Mouse (Mus musculus): ENCODE measurements around the gene Paqr5. TPM values are rescaled to one million over a fixed set of nuclear protein-coding genes. Genes with fewer than 3 reads are reported as not detected.

The Paqr5 gene
- polyA plus RNA-seq, 1 experiment = not detected

- no peak overlapping the region for H3K4me3 ChIP-seq (ENCODE audit: insufficient read depth, low read depth, low read length)
- H3K27ac ChIP-seq (replicated peaks; ENCODE audit: low read depth, low read length) = no peak overlapping the region
- no peaks in the 10 kb centered on the region for H3K4me1 ChIP-seq (ENCODE audit: control insufficient read depth, insufficient read depth, insufficient read length, low read length)
Measured at GRCm38 (mm10) chr9:62022961-62023680, 3.5 kb downstream of the Paqr5 start.

- no peak overlapping the region for H3K27ac ChIP-seq (replicated peaks; ENCODE audit: low read depth, low read length)
- no peaks in the 10 kb centered on the region for H3K4me1 ChIP-seq (ENCODE audit: control insufficient read depth, insufficient read depth, insufficient read length, low read length)
- no peak overlapping the region for H3K4me3 ChIP-seq (ENCODE audit: insufficient read depth, low read depth, low read length)
Measured at GRCm38 (mm10) chr9:62021583-62022120, 5.0 kb downstream of the Paqr5 start.

- Histone ChIP-seq H3K4me1 (ENCODE audit: control insufficient read depth, insufficient read depth, insufficient read length, low read length) (no peaks in the 10 kb centered on the region), H3K27ac (replicated peaks; ENCODE audit: low read depth, low read length) (no peak overlapping the region), H3K4me3 (ENCODE audit: insufficient read depth, low read depth, low read length) (no peak overlapping the region)
Measured at GRCm38 (mm10) chr9:62020259-62020658, 6.4 kb downstream of the Paqr5 start.

GRCm38 (mm10) chr9:62018229-62019093 lies 8.2 kb downstream of the Paqr5 start:
- Histone ChIP-seq H3K4me3 (ENCODE audit: insufficient read depth, low read depth, low read length) (no peak overlapping the region), H3K27ac (replicated peaks; ENCODE audit: low read depth, low read length) (no peak overlapping the region), H3K4me1 (ENCODE audit: control insufficient read depth, insufficient read depth, insufficient read length, low read length) (no peaks in the 10 kb centered on the region)

- Histone ChIP-seq H3K4me1 (ENCODE audit: control insufficient read depth, insufficient read depth, insufficient read length, low read length) (no peaks in the 10 kb centered on the region), H3K27ac (replicated peaks; ENCODE audit: low read depth, low read length) (no peak overlapping the region), H3K4me3 (ENCODE audit: insufficient read depth, low read depth, low read length) (no peak overlapping the region)
Measured at GRCm38 (mm10) chr9:62017329-62017728, 9.3 kb downstream of the Paqr5 start.

- no peak overlapping the region for H3K27ac ChIP-seq (replicated peaks; ENCODE audit: low read depth, low read length)
- H3K4me3 ChIP-seq (ENCODE audit: insufficient read depth, low read depth, low read length) = no peak overlapping the region
- no peaks in the 10 kb centered on the region for H3K4me1 ChIP-seq (ENCODE audit: control insufficient read depth, insufficient read depth, insufficient read length, low read length)
Measured at GRCm38 (mm10) chr9:62015504-62015903, 11.2 kb downstream of the Paqr5 start.

GRCm38 (mm10) chr9:62013316-62014097 lies 13.1 kb downstream of the Paqr5 start:
- no peaks in the 10 kb centered on the region for H3K4me1 ChIP-seq (ENCODE audit: control insufficient read depth, insufficient read depth, insufficient read length, low read length)
- no peak overlapping the region for H3K4me3 ChIP-seq (ENCODE audit: insufficient read depth, low read depth, low read length)
- no peak overlapping the region for H3K27ac ChIP-seq (replicated peaks; ENCODE audit: low read depth, low read length)

GRCm38 (mm10) chr9:62008360-62008759 lies 18.3 kb downstream of the Paqr5 start:
- Histone ChIP-seq H3K4me1 (ENCODE audit: control insufficient read depth, insufficient read depth, insufficient read length, low read length) (no peaks in the 10 kb centered on the region), H3K4me3 (ENCODE audit: insufficient read depth, low read depth, low read length) (no peak overlapping the region), H3K27ac (replicated peaks; ENCODE audit: low read depth, low read length) (no peak overlapping the region)

GRCm38 (mm10) chr9:62007028-62007427 lies 19.6 kb downstream of the Paqr5 start:
- Histone ChIP-seq H3K4me1 (ENCODE audit: control insufficient read depth, insufficient read depth, insufficient read length, low read length) (no peaks in the 10 kb centered on the region), H3K4me3 (ENCODE audit: insufficient read depth, low read depth, low read length) (no peak overlapping the region), H3K27ac (replicated peaks; ENCODE audit: low read depth, low read length) (no peak overlapping the region)

GRCm38 (mm10) chr9:62003611-62004010 lies 23.0 kb downstream of the Paqr5 start:
- H3K4me3 ChIP-seq (ENCODE audit: insufficient read depth, low read depth, low read length) = no peak overlapping the region
- no peaks in the 10 kb centered on the region for H3K4me1 ChIP-seq (ENCODE audit: control insufficient read depth, insufficient read depth, insufficient read length, low read length)
- H3K27ac ChIP-seq (replicated peaks; ENCODE audit: low read depth, low read length) = no peak overlapping the region

- Histone ChIP-seq H3K4me3 (ENCODE audit: insufficient read depth, low read depth, low read length) (no peak overlapping the region), H3K27ac (replicated peaks; ENCODE audit: low read depth, low read length) (no peak overlapping the region), H3K4me1 (ENCODE audit: control insufficient read depth, insufficient read depth, insufficient read length, low read length) (no peaks in the 10 kb centered on the region)
Measured at GRCm38 (mm10) chr9:61999653-62000420, 26.8 kb downstream of the Paqr5 start.

- no peak overlapping the region for H3K4me3 ChIP-seq (ENCODE audit: insufficient read depth, low read depth, low read length)
- H3K4me1 ChIP-seq (ENCODE audit: control insufficient read depth, insufficient read depth, insufficient read length, low read length) = no peaks in the 10 kb centered on the region
- no peak overlapping the region for H3K27ac ChIP-seq (replicated peaks; ENCODE audit: low read depth, low read length)
Measured at GRCm38 (mm10) chr9:61997860-61998259, 28.8 kb downstream of the Paqr5 start.

GRCm38 (mm10) chr9:61991158-61991557 lies 35.5 kb downstream of the Paqr5 start:
- H3K27ac ChIP-seq (replicated peaks; ENCODE audit: low read depth, low read length) = no peak overlapping the region
- H3K4me3 ChIP-seq (ENCODE audit: insufficient read depth, low read depth, low read length) = no peak overlapping the region
- H3K4me1 ChIP-seq (ENCODE audit: control insufficient read depth, insufficient read depth, insufficient read length, low read length) = no peaks in the 10 kb centered on the region

GRCm38 (mm10) chr9:61990738-61991137 lies 35.9 kb downstream of the Paqr5 start:
- no peak overlapping the region for H3K4me3 ChIP-seq (ENCODE audit: insufficient read depth, low read depth, low read length)
- no peaks in the 10 kb centered on the region for H3K4me1 ChIP-seq (ENCODE audit: control insufficient read depth, insufficient read depth, insufficient read length, low read length)
- no peak overlapping the region for H3K27ac ChIP-seq (replicated peaks; ENCODE audit: low read depth, low read length)

All from brown adipose tissue, adult 24 weeks (tissue).